Mouse (Mus musculus) ovary, postnatal 10 days (tissue): Measurements from ENCODE around the gene Sirpb1a.
"Not testable (repeated sequence)": the region's sequence is repeated elsewhere in the genome, so short reads cannot be mapped to it uniquely, and the experiment has no call there.

Experiments
- DNase-seq: peaks from one replicate; pipeline ENCODE4 v3.0.0; 2022; ENCODE audit warnings: low spot score

Sirpb1a gene

GRCm38 (mm10) chr3:15426447-15426846, at the start of gene Sirpb1a:
TSS of gene Sirpb1a (minus strand) at chr3:15426520.
- DNase-seq, result not testable (repeated sequence)

GRCm38 (mm10) chr3:15474831-15475230, 48.5 kb upstream of the Sirpb1a start:
- DNase-seq, result not testable (repeated sequence)

GRCm38 (mm10) chr3:15470158-15470557, 43.8 kb upstream of the Sirpb1a start:
- not testable (repeated sequence) for DNase-seq

- not testable (repeated sequence) for DNase-seq
These were observed 17.6 kb upstream of the Sirpb1a start for GRCm38 (mm10) chr3:15443936-15444335.

- DNase-seq, result not testable (repeated sequence)
These were observed 13.5 kb upstream of the Sirpb1a start for GRCm38 (mm10) chr3:15439844-15440243.

GRCm38 (mm10) chr3:15427917-15428316, 1.6 kb upstream of the Sirpb1a start:
- DNase-seq, result no peak

- DNase-seq, result not testable (repeated sequence)
These were observed 70.6 kb downstream of the Sirpb1a start for GRCm38 (mm10) chr3:15355690-15356089.

- not testable (repeated sequence) for DNase-seq
These were observed 76.0 kb downstream of the Sirpb1a start for GRCm38 (mm10) chr3:15350318-15350717.

- DNase-seq, result not testable (repeated sequence)
These were observed 80.7 kb downstream of the Sirpb1a start for GRCm38 (mm10) chr3:15345606-15346005.

- no peak for DNase-seq
These were observed 86.0 kb downstream of the Sirpb1a start for GRCm38 (mm10) chr3:15340287-15340686.

GRCm38 (mm10) chr3:15334182-15334581, 92.1 kb downstream of the Sirpb1a start:
- no peak for DNase-seq

GRCm38 (mm10) chr3:15332063-15332462, 94.3 kb downstream of the Sirpb1a start, which contains the start of gene Gm9733:
TSS of gene Gm9733 (minus strand) at chr3:15332302.
- no peak for DNase-seq

- DNase-seq, result no peak
These were observed 94.8 kb downstream of the Sirpb1a start for GRCm38 (mm10) chr3:15331545-15331944.

GRCm38 (mm10) chr3:15329549-15329948, 96.8 kb downstream of the Sirpb1a start:
- no peak for DNase-seq
